Mouse (Mus musculus) layer of hippocampus, postnatal 25 days (tissue): ENCODE measurements around the gene Htr1d. TPM values are rescaled to one million over a fixed set of nuclear protein-coding genes. Genes with fewer than 3 reads are reported as not detected.

Experiments
- DNase-seq, 2 experiments: peaks; one replicate each; pipeline ENCODE4 v3.0.0; 2022; ENCODE audit warnings: mixed read lengths in 2 of 2, low spot score in 1 of 2; ENCODE audit errors: extremely low spot score in 1 of 2
- total RNA-seq, 2 experiments: library from RNA; stranded (reverse); gene quantifications; 2 replicates each; pipeline ENCODE4 v1.2.3; 2021

The Htr1d gene
- total RNA-seq, 2 experiments from 2014 or later = 0.57 to 0.75 TPM

DNA sequence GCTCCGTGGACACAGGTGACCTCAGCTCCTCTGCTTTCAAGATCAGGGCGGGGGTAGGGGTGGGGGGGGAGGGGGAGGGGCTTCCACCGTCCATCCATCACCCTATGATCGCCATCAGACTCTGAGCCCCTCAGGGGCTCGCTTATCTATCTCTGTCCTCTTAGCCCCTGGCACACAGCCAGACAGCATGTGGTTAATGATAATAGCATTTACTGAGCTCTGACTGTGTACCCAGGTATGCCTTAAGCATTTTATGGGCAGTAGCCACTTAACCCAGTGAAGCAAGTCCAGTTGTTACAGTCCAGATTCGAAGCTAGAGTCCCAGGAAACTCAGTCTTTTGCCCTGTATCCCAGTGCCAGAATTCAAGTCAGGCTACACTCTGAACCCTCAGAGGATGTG is 28.2 kb downstream of the Htr1d start:
- no peak for DNase-seq

DNA sequence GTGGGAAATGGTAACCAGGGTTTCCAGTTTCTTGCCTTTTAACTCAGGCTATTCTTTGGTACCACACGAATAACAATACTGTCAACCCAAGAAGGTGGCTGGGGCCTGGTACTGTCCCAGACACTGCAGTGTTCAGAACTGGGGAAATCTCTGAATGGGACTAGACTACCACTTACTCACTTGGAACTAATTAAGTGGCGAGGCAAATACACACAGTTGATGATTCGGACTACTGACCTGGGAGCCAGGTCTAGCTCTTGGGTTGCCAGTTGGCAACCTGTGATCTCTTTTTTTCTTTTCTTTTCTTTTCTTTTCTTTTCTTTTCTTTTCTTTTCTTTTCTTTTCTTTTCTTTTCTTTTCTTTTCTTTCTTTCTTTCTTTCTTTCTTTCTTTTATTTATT is 29.0 kb downstream of the Htr1d start:
- no peak for DNase-seq

DNA sequence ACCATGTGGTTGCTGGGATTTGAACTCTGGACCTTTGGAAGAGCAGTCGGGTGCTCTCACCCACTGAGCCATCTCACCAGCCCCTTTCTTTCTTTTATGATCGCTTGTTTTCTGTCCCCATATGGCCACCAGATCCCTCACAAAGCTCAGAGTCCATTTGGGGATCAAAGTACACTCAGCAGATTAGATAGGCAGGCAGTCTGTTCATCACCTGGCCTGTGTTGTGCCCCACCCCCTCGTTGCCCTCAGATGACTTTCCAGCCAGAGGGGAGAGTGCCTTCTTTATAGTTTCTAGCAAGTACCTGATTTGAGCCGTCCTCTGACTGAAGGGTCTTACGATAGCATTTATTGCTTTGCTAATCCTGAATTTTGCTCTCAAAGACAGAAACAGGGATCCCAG is 29.5 kb downstream of the Htr1d start:
- DNase-seq = no peak

DNA sequence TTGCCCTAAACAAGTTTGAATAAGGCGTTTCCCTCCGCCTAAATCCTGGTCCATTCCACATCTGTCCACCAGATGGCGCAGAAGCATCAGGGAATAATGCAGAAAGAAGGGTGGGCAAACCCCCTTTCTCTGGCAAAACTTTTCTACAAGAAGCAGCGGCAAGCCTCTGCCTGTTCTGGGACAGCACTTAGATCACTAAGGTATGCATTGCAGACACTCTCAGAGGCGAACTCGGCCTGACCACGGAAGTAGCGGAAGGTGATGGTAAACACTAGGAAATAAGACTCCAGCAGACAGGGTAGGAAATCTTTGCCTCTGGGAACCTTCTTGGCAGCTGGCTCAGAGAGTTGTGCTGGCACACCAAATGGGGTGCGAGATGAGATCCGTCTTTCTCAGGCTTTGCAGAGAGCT is 31.5 kb downstream of the Htr1d start:
- DNase-seq = peak; percentile 70 to 88

DNA sequence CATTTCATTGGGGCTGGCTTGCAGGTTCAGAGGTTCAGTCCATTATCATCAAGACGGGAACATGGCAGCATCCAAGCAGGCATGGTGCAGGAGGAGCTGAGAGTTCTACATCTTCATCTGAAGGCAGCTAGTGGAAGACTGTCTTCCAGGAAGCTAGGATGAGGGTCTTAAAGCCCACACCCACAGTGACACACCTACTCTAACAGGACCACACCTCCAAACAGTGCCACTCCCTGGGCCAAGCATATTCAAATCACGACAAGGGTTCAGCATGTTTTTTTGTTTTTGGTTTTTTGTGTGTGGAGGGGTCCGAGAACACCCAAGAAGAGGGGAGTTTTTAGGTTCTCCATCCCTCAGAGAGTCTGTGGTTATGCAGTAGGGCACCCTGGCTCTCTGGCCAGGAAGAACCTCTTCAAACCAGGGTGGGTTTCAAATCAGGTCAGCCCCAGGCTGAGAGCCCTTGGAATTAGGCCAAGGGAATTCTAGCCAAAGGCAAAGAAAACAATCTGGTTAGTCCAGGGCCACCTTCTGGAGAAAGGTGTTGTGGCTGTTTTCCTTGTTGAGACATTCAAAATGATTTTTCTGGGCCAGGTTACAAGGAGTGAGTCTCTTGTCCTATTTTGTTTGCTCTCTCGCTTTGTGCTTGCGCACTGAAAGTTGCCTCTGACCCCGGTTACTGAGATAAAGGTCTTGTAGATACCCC is 33.3 kb downstream of the Htr1d start:
- DNase-seq = no peak

DNA sequence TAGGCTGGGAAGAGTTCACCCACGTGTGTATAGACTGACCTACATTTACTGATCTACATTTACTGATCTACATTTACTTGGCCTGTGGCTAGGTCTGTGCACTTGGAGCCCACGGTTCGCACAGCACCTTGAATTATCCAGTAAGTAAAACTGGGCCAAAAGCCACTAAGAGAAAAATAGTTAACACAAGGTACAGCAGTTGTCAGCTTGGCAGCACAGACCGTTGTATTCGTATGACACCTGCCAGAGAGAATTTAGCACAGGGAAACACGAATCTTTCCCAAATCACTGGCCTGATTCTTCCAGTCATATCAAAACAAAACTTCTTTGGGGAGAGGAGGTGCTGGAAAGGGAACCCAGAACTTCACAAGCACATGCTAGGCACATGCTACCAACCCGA is 35.0 kb downstream of the Htr1d start:
- DNase-seq = no peak

DNA sequence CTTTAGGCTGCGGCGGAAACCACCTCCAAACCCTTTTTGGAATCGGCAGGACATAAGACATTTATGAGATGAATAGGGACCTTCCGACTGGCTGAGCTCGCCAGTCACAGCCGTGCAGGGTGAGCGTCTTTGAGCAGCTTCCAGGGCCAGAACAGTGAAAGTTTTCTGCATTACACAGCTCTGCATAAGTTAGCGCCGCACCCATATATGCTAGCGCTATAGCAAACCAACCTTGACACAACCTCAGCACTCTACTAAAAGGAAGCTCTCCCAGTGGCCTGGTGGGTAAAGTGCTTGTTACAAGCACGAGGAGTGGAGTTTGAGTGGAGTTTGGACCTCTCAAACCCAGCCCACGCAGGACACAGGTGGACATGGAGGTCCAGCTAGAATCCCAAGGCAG is 35.9 kb downstream of the Htr1d start:
- DNase-seq = no peak

DNA sequence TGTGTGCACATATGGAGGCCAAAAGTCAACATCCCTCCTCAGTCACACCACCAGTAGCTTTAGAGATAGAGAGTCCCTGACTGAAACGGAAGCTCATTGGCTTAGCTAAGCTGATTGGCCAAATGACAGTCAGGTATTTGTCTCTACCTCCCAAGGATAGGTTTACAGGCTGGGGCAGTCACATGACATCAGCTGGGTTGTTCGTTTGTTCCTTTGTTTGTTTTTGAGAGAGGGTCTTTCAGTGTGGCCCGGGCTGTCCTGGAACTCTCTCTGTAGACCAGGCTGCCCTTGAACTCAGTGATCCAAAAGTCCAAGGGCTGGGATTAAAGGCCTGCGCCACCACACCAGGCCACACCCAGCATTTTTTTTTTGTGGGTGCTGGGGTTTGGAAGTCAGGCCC is 37.9 kb downstream of the Htr1d start:
- DNase-seq = no peak

DNA sequence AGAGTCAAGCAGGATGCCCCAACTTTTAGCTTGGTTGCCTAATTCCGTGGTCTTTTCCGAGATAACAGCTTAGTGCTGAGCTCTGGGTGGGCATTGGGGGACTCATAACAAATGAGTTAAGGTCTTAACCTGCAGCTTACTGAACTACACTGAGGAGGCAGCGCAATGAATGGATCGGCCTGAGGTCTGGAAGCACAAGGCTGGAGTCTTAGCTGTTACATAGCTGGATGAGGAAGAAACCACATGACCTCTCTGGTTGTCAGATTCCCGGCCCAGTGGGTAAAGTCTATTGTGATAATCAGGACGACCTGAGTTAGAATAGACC is 38.4 kb downstream of the Htr1d start:
- DNase-seq = no peak

DNA sequence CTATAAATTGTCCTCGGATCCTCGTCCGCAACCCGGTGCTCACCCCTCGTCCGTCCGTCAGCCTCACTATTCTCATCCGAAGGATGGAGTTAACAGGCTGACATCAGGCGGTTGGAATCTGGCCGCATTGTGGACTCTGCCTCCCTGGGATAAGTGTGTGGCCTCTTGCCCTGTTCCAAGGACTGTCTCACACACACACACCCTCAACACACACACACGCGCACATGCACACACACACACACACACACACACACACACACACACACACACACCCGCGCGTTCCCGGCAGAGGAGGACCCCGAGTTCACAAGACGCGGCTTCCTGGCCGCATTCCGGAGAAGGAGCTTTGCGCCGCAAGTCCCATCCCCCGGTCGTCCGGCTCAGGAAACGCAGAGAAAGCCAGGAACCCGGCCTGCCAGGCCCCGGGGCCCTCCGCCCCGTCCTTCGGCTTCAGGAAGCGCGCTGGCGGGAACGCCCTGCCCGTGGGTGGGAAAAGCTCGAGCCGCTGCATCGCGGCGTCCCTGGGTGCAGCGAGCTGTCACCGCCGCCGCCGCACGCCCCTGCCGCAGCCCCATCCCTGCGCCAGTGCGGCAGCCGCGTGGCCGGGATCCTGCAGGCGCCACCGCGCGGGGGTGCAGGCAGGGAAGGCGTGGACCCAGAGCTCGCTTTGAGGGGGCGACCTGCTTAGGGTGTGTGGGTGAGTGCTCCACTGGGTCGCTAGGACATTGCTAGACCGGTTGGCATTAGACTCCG is 38.9 kb downstream of the Htr1d start, which contains the start of gene 6030445D17Rik:
Gene 6030445D17Rik (plus strand): TSS at position 165 of the 753 bp plus-strand sequence.
- peak; percentile 46 to 67 for DNase-seq

DNA sequence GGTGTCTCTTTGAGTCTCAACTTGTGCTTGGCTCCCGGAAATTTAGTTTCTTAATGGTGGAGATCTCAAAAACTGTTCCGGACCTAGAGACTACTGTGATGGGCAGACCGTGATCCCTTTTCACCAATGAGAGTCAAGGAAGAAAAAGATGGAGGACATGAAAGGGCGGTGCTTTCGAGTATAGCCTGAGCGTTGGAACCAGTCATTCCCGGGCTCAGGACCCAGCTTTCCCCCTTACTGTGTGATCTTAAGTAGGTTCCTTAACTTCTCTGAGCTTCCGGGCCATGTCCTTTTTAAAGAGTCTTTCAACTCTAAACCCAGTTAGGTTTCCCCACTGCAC is 39.5 kb downstream of the Htr1d start:
- no peak for DNase-seq

DNA sequence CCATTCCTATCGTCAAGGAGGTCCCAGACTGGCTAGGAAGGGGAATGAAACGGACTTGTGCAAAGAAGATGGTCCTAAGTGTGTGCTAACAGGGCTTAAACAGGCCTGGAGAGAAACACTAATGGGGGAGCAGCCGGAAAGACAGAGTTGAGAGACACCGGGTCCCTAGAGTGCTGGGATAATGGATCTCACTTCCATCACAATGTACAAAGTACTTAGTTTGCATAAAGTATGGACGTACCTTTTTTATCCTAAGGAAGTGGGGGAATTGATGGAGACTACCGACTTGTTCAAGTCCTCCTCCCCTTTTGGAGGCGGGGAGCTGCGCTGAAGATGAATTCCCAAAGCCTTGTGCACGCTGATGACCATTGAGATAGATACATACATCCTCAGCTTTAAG is 40.1 kb downstream of the Htr1d start:
- DNase-seq = no peak

DNA sequence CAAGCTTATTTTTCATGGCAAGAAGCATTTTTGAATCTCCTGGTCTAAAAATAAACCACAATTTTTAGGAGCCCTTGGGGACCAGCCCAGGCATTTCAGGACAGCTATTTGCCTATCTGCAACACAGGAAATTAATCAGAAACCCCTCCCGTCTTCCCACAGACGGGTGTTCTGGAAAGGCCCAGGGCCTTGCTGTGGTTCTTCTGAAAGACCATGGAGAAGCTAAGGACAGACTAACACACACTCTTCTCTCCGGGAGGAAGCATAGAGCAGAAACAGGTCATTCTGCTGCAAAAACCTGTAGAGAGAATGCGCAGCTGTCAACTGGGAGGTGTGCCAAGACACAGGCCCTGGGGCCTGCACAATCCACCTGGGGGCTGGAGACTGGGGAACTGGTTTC is 42.9 kb downstream of the Htr1d start:
- DNase-seq = no peak

DNA sequence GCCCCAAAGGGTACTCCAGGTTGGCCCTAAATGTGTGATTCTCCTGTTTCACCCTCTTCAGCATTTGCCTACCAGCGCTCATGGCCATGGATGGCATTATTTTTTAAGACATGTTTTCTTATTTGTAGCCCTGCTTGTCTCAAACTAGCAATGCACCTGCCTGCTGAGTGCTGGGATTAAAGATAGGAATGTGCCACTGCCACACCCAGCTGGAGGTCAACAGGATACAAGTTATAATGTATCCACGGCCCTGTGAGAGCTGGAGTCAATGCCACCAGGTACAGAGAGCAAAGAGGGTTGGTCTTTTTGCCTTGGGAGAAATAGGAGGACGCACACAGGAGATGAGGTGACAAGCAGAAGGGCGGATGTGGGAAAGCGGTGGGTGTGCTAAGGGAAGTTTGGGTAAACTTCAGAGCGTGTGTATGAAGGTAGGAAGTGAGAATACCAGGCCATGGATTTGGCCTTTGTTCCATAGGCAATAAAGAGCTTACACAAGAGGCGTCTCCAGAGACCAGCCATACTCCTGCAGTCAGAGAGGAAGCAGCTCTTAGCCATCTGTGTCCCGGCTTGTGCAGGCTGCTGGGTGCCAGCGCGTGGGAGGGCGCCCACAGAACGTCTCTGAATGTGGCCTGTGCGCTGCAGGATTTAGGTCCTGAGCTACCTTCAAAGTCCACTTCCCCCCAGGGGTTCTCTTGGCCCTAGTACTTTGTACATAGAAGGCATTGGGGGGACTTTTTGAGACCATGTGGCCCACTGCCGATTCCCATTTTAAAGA is 45.4 kb downstream of the Htr1d start:
- DNase-seq = peak; percentile 44 to 52

DNA sequence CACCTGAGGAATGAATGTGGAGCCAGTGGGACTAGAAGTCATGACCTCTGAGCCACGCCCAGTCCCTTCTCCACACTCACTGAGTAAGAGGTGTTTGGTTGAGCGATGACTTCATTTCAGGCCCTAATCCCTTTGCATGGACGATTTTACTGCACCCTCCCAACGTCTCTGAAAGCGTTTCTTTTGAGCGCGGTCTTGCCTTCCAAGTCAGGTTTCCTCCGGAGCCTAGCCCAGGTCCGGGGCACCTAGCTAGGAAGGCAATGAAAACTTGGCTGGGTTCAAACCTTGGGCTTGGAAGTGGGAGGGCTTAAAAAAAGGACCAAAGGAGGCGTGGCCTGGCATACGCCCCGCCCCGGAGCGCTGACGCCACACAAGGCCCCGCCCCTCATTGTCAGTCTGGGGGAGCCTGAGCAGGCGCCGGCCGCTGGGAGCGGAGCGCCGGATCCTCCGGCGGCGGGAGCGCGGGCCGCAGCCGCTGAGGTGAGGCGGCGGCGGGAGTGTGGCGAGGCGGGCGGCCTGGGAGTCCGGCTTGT is 46.1 kb downstream of the Htr1d start, which contains the start of gene Luzp1:
Gene Luzp1 (plus strand): TSS at position 391 of the 533 bp plus-strand sequence.
- peak; percentile 90 to 92 for DNase-seq

DNA sequence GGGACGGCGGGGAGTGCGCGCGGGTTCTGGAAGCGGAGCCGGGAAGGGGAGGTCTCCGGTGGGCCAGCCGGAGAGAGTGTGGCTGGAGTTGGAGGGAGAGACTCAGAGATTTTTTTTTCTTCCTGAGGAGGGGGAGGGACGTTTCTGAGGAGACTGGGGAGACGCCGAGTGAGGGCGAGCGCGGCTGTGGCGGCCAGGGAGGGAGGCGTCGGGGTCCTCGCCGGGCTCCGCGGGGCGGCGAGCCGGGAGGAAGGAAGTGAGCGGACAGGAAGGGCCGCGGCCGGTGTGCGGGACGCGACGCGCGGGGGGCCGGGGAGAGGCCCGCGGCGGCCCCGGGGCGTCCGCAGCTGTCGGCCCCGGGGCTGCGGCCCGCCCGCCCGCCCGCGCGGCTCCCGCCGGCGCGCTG is 46.6 kb downstream of the Htr1d start:
- DNase-seq = no peak

DNA sequence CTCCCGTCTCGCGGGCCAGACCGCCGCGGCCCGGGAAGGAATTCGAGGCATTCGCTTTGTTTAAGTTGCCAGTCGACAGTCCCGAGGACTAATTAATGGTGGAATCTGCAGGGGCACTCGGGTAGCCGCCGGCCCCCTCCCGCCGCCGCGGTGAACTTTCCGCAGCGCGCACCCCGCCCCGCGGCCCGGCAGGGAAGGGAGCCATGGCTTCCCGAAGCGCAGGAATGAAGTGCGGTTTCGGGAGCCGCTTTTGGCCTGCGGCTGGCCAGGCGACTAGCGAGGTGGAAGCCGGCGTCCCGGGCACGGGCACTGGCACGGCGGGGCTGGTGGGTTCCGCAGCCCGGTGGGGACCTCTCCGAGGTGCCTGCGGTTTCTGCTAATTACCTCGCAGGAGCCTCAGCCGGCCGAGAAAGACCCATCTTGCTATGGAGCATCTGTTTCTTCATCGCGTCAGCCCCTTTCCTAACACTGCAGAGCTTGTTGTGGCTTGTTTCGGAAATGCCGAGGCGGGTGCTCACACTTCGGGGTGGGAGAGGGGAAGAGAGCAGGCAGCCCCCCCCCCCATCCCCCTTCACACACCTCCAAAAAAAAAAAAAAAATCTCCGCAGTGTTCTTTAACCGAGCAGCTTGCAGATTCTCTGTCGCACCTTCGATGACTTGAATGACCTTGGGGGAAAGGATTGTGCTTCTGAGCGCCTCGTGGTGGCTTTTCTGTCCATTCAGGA is 47.2 kb downstream of the Htr1d start:
- DNase-seq = peak; percentile 38 to 48

DNA sequence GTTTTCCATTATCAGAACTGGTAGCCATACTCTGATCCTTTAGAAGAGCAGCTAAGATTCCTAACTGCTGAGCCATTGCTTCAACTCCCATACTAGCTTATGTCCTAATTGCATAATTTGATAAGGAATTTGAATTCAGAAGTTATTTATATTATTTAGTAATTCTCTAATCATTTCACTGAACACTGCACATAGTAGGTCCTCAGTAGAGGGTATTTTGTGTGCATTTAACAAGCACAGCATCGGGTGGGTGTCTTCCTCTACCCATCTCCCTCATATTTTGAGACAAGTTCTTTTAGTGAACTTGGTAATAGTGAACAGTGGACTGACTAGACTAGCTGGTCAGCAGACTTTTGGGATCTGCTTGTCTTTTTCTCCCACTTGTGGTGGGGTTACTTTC is 53.4 kb downstream of the Htr1d start:
- DNase-seq = no peak

DNA sequence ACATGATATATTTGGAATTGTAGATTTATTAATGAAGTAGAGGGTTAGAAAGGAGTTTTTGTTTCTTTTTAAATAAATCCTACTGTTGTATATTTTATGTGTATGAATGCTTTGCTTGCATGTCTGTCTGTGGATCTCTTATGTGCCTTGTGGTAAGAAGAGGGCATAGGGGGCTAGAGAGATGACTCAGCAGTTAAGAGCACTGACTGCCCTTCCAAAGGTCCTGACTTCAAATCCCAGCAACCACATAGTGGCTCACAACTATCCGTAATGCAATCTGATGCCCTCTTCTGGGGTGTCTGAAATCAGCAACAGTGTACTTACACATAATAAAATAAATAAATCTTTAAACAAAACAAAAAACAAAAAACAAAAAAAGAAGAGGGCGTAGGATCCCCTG is 63.2 kb downstream of the Htr1d start:
- DNase-seq = no peak
